Mouse (Mus musculus): Measurements from ENCODE around the gene Dnajb3.
"Not testable (repeated sequence)": the region's sequence is repeated elsewhere in the genome, so short reads cannot be mapped to it uniquely, and the experiment has no call there.

Dnajb3 gene

DNA sequence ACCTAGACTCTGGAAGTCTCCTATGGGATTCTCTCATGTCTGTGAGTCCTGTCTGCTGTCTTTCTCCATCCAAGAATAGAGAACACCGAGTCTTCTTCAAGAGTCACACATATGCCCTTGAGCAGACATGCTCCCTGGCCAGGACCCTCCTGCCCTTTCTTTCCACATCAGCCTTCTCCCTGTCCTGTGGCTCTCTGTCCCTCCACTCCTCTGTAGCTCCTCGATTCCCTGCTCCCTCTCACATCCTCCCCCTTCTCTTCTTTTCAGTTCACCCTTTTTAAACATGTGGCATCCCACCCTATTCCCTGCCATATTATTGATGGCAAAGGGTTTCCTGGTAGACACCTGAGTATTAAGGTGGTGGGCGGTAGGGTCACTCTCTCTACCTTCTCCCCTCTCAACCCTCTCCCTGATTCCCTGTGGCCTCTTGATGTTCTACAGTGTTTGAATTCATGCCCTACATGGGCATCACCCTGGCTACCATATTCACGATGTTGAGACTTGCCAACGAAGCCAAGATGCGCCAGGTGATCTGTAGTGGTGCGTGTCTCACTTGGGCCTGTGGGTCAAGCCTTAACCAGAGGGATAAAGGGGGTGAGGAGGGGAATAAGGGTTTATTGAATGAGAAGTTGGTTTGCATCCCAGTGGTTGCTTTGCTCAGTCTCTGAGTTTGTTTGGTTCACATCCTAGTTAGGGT, 26.4 kb upstream of the Dnajb3 start:
- DNase-seq (ENCODE audit: low read depth, low spot score), result no peak

DNA sequence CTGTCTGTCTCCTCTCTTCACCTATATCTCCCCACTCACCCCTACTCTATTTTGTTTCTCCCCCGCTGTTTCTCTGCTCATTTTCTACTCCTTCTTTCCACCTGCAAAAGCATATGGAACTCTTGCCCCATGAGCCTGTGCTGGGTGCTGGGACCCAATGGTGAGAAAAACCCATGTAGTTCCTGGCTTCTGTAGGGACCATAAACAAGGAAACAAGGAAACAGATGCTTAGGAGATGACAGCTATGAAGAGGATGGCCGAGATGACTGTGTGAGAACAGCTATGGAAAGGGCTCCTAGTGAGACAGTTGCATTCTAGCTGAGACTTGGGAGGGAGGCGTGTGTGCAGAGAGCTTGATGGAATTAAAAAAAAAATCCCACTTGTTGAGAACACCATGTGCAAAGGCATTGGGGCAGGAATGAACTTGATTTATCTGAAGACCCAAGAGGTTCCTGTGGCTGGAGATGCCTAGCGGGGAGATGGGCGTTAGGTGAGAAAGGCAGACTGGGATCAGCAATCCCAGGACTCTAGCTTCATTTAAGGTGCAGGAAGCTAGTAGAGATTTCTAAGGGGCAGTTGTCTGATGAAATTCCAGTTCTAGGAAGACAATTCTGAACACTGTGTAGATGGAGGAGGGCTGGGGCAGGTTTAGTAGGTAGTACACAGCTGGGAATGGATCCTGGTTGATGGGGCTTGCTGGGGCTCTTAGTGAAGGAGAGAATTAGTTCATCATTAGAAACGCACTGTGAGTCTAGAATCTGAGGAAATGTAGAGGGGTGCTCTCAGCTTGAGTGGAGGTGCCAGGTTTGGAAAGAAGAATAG, 25.6 kb upstream of the Dnajb3 start:
- no peak for DNase-seq (ENCODE audit: low read depth, low spot score)

DNA sequence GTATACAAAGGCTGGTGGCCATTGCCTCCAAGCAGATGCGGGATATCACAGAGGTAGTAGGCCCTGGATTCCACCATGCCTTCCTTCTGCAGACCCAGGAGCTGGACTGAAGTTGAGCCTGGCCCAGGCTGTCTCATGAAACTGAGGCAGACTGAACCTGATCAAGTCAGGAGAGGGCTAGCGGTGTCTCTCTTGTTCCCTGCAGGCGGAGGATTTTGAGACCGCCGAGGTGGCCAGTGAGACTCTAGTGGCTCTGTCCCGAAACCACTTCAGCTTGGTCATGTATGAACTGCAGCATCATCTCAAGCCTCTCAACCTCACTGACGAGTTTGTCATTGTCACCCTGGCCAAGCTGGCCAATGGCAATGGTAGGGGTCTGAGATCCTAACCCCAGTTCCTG, 24.8 kb upstream of the Dnajb3 start:
- DNase-seq (ENCODE audit: low read depth, low spot score), result no peak

DNA sequence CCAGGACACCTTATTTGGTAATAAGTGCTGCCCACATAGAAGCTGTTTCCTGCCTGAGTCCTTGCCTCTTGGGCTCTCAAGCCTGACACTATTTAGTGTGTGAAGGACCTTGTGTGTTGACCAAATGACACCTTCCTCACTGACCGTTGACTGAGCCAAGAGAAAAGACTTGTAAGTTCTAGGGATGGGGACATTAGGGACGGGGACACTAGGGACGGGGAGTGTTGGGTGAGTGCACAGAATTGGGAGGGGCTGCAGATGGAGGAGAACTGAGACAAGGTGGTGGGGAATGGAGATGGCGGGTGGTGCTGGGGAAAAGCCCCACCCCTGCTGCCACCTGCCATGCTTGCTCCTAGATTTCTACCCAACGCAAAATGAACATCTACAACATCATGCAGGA, 24.4 kb upstream of the Dnajb3 start:
- no peak for DNase-seq (ENCODE audit: low read depth, low spot score)

DNA sequence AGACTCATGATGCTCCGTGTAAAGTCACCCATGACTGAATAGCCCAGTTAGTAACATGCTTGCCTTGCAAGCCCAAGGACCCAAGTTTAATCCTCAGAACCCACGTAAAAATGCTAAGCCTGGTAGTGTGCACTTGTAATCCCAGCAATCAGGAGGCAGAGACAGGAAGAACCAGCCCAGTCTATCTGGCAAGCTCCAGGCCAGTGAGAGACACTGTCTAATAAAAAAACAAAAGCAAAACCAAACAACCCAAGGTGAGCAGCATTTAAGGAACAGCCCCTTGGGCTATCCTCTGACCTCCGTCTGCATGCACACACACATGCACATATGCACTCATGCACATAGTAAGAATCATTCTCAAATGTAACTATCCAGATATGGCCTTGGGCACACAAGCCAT, 24.0 kb upstream of the Dnajb3 start:
- DNase-seq (ENCODE audit: low read depth, low spot score), result no peak

DNA sequence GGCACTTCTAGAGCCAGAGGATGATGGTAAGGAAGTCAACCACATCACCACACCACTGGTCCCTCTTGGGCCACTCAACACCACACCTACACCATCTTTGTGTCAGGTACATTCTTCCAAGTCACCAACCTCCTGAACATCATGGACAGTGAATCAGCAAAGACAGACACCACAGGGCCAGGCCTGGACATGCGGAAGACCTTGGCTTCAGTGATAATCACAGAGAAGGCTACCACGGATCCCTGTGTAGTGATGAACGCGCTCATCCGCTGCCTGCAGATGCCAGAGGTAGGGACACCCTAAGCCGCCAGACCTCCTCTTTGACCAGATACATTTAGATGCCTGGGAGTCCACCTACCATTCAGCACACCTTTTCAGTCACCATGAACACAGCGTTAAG, 22.5 kb upstream of the Dnajb3 start:
- DNase-seq (ENCODE audit: low read depth, low spot score), result no peak

DNA sequence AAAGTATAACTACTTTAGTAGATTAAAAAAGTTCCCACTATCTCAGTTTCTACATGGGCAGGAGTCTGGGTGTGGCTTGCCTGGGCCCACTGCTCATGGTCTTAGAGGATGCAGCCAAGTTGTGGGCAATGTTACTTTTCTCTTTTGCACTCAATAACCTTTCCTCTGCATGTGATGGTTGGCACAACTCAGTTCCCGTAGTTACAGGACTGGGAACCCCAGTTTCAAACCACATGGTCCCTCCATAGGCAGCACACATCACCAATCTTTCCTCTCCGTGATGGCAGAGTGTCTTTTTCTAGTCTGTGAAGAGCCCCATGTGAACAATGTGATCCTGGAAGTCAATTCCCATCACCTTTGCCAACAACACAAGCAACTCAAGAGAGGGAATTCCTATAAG, 21.9 kb upstream of the Dnajb3 start:
- no peak for DNase-seq (ENCODE audit: low read depth, low spot score)

DNA sequence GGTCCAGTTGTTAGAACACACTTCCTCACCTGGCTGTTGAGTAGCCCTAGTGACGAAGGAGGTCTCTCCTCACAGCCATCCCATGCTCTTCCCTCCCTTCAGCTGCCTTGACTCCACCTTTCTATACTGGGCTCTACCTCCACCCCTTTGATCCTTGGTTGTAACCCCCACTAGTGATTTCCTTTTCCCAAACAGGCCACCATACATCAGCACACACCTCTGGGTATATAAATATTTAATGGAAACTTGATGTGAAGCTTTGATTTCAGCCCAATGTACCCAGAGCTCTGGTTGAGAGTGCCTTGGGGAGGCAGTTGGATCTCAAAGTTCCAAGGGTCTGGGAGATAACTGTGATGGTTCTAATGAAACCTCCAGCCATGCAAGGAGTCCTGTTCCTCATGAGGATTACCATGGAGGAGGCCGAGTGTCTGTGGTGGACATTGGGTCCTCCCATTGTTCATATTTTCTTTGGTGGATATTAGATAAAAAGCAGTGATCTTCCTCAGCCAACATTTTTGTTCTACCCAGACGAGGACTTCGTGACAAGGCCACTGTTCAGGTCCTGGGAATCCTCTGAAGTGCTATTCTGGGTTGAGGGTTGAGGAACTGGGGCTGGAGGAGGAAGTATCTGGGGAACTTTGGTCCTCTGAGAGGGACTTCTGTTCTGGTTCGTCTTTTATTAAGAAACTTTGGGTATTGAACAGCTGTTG, 21.2 kb upstream of the Dnajb3 start, which contains the start of gene Mroh2a:
Gene Mroh2a (plus strand): TSS at position 317 of the 710 bp plus-strand sequence.
- peak; percentile 40 for DNase-seq (ENCODE audit: low read depth, low spot score)

DNA sequence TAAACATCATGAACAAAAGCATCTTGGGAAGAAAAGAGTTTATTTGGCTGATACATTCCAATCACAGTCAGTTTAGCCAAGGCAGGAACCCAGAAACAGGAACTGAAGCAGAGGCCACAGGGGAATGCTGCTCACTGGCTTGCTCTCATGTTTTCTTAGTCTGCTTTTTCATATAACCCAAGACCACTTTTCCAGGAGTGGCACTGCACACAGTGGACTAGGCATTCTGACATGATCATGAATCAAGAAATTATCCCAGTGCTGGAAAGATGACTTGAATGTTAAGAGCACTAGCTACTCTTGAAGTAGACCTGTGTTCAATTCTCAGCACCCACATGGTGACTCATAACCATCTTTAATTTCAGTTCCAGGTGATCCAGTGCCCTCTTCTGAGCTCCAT, 20.2 kb upstream of the Dnajb3 start:
- no peak for DNase-seq (ENCODE audit: low read depth, low spot score)

DNA sequence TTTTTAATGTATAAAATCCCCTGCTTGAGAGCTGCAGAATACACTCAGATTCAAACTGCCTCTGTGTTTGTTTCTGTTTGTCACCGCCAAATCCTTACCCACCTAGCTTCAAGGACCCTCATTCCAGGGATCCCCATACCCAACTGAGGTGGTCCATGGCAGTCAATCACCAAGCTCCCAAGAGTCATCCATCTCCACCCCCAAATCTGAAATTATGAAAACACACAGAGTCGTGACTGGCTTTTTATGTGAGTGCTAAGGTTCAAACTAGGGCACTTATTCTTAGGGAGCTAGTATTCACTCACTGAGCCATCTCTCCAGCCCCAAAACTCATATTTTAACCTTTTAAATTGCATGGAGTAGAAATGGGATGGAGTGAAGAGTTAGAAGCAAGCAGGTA, 19.7 kb upstream of the Dnajb3 start:
- DNase-seq (ENCODE audit: low read depth, low spot score), result not testable (repeated sequence)

DNA sequence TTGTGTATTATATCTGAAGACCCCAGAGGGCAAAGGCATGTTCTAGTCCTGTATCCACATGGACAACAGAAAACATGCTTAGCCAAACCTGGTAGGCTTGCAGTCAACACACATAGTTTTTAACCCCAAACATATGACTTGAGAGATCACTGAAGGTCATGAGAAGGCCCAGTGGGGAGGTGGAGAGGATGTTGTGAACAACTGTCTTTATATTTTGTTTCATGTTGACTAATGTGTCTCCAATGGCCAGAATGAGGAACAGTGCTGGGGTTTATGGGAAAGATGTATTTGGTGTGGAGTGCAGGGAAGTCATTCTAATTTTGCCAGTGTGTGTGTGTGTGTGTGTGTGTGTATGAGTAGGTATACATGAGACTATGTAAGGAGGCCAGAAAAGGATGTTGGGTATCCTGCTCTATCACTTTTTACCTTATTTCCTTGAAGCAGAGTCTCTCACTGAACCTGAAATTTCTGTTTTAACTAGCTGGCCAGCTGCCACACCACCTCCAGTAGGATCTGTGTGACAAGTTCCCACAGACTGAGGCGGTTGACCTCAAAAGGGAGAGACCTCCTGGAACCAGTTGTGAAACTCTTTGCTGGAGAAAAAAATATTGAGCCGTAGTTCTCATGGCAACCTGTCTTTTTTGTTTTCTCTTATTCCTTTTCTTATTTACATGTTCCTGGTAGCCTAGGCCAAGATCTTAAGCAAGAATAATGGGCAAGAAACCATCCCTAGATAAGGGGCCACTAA, 18.6 kb upstream of the Dnajb3 start:
- DNase-seq (ENCODE audit: low read depth, low spot score), result peak; percentile 16

DNA sequence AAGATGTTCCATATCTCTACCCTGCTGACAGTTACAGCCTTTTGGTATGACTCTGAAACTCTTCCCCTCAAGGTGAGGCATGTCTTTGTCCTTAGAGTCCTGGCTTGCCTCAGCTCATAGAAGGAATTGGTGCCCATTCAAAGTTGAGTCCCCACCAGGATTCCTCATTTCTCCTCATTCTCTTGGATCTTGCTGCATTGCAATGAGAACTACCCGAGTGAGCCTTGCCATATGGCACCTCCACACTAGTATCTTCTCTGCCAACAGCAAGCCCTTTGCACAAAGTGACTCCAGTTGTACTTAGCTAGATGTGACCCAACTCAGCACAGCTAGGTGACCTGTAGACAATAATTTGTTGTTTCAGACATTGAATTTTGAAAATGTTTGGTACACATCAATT, 18.0 kb upstream of the Dnajb3 start:
- peak; percentile 24 for DNase-seq (ENCODE audit: low read depth, low spot score)

DNA sequence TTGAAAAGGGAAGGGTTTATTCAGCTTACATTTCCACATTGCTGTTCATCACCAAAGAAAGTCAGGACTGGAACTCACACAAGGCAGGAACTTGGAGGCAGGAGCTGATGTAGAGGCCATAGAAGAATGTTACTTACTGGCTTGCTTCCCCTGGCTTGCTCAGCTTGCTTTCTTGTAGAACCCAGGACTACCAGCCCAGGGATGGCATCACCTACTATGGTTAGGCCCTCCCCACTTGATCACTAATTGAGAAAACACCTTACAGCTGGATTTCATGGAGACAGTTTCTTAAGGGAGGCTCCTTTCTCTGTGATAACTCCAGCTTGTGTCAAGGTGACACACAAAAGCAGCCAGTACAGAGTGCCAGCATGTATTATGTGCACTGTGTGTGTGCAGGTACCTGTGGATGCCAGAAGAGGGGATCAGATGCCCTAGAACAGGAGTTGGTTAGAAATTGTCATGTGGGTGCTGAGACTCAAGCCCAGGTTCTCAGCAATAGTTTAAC, 17.5 kb upstream of the Dnajb3 start:
- DNase-seq (ENCODE audit: low read depth, low spot score), result not testable (repeated sequence)

DNA sequence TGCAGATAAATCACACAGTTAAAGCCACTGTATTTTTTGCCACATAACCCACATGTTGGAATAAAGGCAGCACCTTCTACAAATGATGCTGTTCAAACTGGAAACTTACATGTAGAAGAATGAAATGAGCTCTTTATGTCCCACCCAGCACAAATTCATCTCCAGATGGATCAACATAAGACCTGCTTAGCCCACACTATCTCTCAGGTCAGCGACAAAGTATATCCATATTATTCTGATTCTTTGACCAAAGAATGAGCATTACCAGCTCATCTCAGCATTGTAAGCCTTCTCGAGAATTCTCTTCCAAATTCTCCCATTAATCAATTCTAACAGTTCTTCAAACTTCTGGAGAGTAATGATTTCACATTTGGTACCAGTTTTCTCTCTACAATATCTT, 16.6 kb upstream of the Dnajb3 start:
- DNase-seq (ENCODE audit: low read depth, low spot score), result no peak

DNA sequence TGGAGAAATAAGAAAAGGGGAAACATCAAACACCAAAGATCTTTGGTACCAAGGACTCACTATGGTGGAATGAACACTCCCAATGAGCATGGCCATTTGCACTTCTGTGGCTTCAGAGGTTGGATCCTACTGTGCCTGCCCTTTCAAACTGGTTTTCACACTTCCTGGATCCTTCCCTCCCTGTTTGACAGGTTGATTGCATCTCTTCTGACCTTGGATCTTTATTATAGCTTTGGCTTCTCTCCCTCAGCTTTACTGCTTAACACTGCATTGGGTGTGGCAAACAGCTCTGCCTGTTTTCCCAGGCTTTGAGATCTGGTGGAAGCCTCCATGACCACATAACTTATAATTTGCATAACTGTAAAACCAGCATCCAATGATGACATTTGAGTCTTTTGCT, 14.8 kb upstream of the Dnajb3 start:
- DNase-seq (ENCODE audit: low read depth, low spot score), result no peak

DNA sequence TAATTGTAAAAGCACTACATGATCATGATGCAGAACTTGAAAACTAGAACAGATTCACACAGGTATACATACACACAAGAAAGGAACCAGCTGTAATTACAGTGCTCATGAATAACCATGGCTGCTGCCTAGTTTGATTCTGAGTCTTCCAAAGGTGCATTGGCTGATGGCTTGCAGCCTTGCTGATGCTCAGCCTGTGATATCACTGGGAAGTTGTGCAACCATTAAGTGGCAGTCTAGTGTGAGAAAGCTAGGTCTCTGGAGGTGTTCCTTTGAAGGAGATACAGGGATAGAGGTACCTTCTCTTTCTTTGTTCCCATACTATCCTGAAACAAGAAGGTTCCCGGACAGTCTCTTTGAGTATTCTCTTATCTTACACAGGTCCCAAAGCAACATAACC, 13.5 kb upstream of the Dnajb3 start:
- no peak for DNase-seq (ENCODE audit: low read depth, low spot score)

DNA sequence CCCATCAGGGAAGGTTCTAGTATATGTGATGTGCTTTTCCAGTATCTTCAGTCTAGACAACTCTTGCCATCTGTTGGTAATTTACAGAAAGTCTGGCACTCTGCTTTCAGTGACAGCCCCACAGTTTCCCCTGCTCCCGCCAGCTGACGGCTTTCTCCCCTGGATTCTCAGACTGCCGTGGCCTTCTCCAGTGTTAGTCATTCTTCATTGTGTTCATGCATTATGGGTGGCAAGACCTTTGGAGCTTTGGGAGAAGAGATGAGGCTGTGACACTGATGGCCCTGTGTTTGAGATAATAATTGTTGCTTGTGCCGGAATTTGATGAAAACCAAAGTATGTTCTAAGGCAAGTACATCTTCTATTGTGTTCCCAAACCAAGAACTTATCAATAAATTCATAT, 13.0 kb upstream of the Dnajb3 start:
- DNase-seq (ENCODE audit: low read depth, low spot score), result peak; percentile 3

DNA sequence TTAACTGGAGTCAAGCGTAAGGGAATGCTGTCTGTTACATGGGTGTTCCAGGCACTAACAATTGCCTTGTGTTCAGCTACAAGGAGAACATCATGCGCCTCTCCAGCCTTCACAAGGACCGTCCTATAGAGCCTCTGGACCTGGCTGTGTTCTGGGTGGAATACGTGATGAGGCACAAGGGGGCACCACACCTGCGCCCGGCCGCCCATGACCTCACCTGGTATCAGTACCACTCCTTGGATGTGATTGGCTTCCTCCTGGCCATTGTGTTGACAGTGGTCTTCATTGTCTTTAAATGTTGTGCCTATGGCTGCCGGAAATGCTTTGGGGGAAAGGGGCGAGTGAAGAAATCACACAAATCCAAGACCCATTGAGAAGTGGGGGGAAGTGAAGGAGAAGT, 12.5 kb upstream of the Dnajb3 start:
- peak; percentile 0 for DNase-seq (ENCODE audit: low read depth, low spot score)

DNA sequence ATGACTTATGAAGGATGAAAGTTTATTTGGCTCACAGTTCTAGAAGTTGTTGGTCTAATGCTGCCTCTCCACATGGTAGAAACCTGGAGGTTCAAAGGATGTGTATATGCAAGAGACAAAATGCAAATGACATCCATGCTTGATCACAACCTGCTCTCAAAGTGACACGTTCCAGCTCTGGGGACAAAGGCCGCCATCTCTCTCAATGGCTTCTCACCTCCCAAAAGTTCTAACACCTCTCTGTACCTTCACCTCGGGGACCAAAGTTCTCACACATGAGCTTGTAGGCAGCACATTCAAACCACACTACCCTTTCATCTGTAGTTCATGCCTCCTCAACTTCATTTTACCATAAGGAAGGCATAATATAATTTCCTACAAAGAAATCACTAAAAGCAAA, 12.0 kb upstream of the Dnajb3 start:
- no peak for DNase-seq (ENCODE audit: low read depth, low spot score)

DNA sequence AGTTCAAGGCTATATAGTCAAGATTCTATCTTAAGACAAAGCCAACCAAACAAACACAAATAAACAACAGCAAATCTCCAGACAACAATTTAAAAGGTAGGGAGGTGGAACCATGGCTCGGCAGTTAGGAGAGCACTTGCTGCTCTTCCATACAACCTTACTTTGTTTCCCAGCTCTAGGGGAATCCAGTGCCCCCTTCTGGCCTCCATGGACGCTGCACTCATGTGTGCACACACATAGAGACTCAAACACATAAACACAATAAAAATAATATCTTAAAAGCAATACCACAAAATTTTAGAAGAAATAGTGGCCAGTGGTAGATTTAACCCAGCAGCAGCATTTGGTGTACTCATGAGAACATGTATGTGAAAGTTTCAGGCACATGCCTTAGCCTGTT, 11.6 kb upstream of the Dnajb3 start:
- peak; percentile 0 for DNase-seq (ENCODE audit: low read depth, low spot score)

DNA sequence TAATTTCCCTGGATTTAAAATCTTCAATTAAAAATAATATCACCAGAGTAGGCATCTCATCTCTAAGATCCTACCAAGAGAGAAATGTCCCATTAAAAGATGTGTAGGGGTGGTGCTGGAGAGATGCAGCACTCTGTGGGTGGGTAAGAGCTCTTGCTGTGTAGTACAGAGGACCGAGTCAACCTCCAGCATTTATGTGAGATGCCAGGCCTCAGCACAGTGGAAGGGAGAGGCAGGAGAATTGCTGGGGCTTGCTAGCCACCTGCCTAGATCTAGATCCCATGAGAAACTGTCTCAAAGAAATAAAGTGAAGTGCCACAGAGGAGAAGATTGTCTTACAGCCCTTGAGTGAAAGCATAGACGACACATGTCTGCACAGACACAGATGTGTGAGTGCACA, 11.0 kb upstream of the Dnajb3 start:
- peak; percentile 32 for DNase-seq (ENCODE audit: low read depth, low spot score)
